Mouse (Mus musculus): Measurements from ENCODE around the gene Rcbtb2. TPM values are rescaled to one million over a fixed set of nuclear protein-coding genes. Genes with fewer than 3 reads are reported as not detected.

Rcbtb2 gene
- total RNA-seq, 2 experiments from 2014 or later: 16.1 to 19.4 TPM

GRCm38 (mm10) chr14:73143710-73144420 lies 21.0 kb downstream of the Rcbtb2 start:
- intact Hi-C loops (cut with DNase I): no loop called here
- no peak for DNase-seq

- DNase-seq: no peak
- intact Hi-C loops (cut with DNase I): no loop called here
These were observed 22.7 kb downstream of the Rcbtb2 start for GRCm38 (mm10) chr14:73145531-73145930.

GRCm38 (mm10) chr14:73146721-73147120 lies 23.9 kb downstream of the Rcbtb2 start:
- DNase-seq: no peak
- intact Hi-C loops (cut with DNase I): no loop called here

DNA sequence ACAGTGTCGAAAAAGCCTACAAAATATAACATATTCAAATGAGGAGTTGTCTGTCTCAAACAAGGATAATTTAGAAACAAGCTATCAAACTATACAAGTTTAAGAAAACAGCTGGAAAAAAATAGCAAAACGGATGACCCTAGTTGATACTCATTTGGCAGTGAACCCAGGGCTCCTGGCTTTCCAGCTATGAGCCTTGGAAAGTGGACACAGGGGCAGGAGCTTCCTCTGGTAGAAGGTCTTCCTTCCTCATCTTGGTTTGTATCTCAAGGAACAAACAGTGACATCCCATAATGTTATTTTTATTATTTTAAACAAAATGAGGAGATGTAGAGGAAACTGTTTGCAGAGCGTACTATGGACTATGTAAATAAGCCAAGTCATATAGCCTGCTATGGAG lies 25.3 kb downstream of the Rcbtb2 start:
- DNase-seq: no peak
- intact Hi-C loops (cut with DNase I): no loop called here

- no peak for DNase-seq
- intact Hi-C loops (cut with DNase I): no loop called here
These were observed 38.5 kb downstream of the Rcbtb2 start for GRCm38 (mm10) chr14:73161303-73161702.

GRCm38 (mm10) chr14:73162192-73162800 lies 39.5 kb downstream of the Rcbtb2 start:
- no peak for DNase-seq
- intact Hi-C loops (cut with DNase I): no loop called here

DNA sequence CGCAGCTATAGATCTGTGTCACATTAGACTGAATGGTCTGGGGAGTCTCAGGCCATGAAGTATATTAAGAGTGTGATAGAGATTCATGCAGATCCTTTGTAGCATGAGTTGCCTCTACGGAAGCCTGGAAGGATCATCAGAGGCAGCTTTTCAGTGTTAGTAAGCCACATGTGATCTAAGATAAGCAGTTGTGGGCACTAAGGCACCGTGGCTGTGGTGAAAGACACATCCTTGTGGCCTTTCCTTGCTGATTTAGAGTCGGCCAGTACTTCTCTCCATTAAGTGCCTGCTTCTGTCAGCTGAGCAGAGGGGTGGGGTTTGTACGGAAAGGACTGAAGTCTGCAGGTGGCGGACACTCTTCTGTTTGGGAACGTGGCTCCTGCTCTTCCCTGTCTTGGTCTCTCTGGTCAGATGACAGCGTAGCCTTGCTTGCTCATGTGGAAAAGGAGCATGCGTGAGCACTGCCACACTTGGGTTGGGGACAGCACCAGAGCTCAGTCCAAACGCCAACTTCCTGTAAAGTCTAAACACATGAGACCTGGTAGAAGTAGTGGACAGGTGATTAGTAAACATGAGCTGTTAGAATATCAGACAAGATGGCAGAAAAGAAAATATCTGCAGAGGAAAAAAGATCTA lies 40.6 kb downstream of the Rcbtb2 start:
- intact Hi-C loops (cut with DNase I): no loop called here
- DNase-seq: no peak

DNA sequence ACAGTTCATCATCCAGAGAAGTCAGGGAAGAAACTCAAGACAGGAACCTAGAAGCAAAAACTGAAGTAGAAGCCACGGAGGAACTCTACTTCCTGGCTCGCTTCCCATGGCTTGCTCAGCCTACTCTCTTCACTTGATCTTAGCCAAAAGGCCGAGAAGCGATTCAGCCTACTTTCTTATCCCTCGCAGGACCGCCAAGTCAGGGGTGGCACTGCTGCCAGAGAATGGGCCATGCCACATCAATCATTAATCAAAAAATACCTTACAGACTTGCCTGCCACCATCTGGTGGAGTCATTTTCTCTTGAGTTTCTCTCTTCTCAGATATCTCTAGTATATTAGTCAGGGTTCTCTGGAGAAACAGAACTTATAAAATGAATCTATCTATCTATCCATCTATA lies 42.3 kb downstream of the Rcbtb2 start:
- intact Hi-C loops (cut with DNase I): no loop called here
- DNase-seq: no peak

DNA sequence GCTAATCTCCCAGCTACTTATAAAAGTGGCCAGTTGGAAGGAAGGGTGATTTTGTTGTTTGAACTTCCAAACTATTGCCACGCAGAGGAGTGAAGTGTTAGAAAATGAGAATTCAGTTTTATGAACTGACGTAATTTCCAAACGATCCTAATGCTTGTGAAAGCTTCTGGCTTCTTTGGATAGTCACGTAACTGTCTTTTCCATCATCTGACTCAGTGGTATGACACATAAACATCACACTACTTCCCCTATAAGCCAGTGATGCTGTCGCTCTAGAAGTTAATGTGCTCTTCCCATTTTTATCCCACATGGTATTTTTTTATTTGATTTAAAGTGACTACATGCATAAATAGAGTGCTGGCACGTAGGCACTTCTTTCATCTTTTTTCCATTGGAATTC lies 45.8 kb downstream of the Rcbtb2 start:
- intact Hi-C loops (cut with DNase I): no loop called here
- no peak for DNase-seq

- DNase-seq: no peak
These were observed 47.3 kb downstream of the Rcbtb2 start for GRCm38 (mm10) chr14:73169926-73170844.

DNA sequence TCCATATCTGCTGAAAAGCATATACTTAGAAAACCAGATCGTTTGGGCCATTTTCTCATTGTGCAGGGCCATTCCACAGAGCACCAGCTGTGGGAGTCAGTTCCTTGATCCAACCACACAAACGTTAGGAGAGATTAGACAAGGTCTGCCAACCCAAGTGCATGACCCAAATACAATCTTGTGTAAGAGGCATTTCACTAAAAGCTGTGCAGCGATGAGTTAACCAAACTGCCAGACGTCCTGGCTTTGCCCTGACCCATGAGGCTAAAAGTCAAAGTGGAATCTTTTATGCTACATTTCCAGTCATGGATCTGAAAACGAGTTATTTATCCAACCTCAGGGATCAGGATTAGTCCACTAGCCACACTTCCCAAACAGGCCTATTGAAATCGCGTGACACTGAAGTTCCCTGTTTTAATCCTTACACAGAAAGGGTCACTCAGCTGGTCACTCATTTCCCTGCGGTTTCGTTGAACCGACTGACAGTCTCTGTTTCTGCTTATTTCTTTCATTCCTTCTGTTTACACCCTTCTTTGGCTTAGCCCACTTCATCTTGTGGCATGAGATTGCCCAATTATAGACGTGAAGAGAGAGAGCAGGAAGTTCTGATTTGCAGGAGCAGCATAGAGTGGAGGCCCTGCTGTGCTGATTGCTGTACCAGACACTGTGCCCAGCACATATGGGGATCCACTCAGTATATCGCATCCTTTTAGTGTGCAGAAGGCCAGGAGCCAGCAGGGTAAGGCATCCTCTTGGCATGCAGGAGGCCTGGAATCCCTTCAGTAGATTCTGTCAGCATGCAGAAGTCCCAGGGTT lies 49.6 kb downstream of the Rcbtb2 start:
- no peak for DNase-seq
- intact Hi-C loops (cut with DNase I): no loop called here

More at GRCm38 (mm10) chr14:73169926-73170844, 47.3 kb downstream of the Rcbtb2 start:
- intact Hi-C loops (cut with DNase I): no loop called here

DNA sequence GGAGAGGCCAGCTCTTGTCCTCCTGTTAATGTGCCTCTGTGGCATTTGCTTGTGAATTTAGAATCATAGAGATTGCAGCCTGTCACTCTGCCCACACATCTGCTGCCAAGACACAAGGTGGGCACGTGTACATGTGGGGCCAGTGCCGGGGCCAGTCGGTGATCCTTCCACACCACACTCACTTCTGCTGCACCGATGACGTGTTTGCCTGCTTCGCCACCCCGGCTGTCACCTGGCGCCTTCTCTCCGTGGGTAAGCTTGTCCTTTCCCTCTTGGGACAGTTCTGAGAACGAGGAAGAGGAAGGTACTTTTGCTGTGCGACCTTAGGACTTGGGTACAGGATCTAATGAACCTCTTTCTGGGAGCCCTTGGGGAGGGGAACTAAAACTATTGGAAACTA lies 50.8 kb downstream of the Rcbtb2 start:
- no peak for DNase-seq
- intact Hi-C loops (cut with DNase I): no loop called here

DNA sequence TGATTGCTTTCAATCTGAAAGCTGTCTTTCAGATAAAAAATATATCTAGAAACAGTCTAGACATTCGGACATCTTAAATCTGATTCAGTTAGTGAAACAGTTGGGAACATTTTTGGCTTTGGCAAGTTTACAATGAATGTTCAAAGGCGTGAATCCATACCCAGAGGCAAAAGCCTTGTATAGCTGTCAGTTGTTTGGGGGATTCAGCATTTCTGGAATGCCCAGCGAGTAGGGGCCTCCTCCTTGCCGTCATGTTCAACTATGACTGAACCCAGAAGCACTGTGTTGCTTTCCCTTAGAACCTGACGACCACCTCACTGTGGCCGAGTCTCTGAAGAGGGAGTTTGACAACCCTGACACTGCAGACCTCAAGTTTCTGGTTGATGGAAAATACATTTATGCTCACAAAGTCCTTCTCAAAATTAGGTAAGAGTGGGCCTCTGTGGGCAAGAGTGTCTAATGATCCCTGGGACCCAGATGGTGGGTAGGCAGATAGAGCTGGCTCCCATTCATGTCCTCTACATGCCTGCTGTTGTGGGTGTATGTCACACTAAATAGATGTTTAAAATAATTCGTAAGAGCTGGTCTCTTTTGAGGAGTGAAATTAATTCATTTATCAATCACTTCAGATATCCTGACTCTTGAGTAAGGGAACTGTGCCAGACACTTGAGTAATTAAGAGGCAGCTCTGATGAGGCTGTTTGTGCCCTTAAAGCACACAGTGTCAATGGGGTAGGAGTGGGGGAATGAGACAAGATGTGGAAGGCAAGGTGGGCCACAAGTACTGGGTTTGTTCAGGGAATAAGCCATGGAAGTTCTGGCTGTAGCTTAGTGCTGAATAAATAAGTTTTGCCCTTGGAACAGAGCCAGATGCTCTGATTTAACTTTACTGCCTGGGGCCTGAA lies 51.5 kb downstream of the Rcbtb2 start:
- DNase-seq: no peak
- intact Hi-C loops (cut with DNase I): no loop called here

DNA sequence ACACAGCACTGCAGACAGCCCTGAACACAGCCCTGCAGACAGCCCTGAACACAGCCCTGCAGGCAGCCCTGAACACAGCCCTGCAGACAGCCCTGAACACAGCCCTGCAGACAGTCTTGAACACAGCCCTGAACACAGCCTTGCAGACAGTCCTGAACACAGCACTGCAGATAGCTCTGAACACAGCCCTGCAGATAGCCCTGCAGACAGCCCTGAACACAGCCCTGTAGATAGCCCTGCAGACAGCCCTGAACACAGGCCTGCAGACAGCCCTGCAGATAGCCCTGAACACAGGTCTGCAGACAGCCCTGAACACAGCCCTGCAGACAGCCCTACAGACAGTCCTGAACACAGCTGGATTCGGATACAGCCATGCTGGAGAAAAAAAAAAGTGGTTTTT lies 52.2 kb downstream of the Rcbtb2 start:
- intact Hi-C loops (cut with DNase I): no loop called here

DNA sequence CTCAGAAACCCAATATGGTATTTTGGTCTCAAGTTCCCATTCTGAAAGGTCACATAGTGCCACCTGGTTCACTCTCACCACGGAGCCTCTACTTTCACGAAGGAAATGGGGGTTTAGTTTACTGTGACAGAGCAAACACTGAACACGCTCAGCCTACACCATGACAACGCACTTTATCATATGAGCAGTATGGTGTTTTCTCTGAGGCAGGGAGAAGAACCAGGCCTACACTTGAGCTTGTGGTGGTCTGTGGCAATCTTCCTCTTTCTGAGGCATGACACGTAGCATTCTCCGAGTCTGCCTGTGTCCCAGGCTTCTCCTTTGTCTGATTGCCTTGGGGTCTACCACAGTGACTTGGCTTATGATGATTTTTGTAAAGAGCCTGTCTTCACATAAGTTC lies 53.0 kb downstream of the Rcbtb2 start:
- DNase-seq: no peak
- intact Hi-C loops (cut with DNase I): no loop called here

More for the DNA sequence above, 52.2 kb downstream of the Rcbtb2 start:
- no peak for DNase-seq

- intact Hi-C loops (cut with DNase I): no loop called here
These were observed 53.4 kb downstream of the Rcbtb2 start for GRCm38 (mm10) chr14:73176266-73176665.

GRCm38 (mm10) chr14:73177961-73178360 lies 55.1 kb downstream of the Rcbtb2 start:
- intact Hi-C loops (cut with DNase I): no loop called here
- DNase-seq: no peak

More at GRCm38 (mm10) chr14:73176266-73176665, 53.4 kb downstream of the Rcbtb2 start:
- no peak for DNase-seq

GRCm38 (mm10) chr14:73179221-73179681 lies 56.4 kb downstream of the Rcbtb2 start:
- intact Hi-C loops (cut with DNase I): no loop called here
- no peak for DNase-seq

DNA sequence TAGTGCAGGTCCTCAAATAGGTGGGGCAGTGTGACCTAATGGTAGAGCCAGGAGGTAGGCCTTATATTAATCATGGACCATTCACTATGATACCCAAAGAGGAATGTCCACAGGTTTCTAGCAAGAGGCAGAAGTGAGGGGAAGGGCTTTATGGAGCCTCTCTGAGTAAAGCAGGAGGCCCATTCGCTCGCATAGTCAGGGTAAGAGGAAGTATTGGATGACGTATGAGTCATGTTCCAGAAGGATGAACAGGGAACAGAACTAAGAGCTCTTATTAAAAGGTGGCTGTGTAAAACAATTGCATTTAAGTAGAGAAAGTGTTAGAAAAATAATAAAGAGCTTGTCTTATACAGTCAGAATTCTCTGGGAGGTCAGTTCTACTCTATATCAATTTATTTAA lies 57.8 kb downstream of the Rcbtb2 start:
- intact Hi-C loops (cut with DNase I): no loop called here
- DNase-seq: no peak

Data from gastrocnemius, postnatal 36 days (tissue).